Mouse (Mus musculus) hematopoietic stem cell, adult 5-6 weeks (primary cell): ENCODE results near the gene Dst. TPM values are rescaled to one million over a fixed set of nuclear protein-coding genes. Genes with fewer than 3 reads are reported as not detected.

Experiments
- ATAC-seq, 2 experiments: fragments of 125-278 bp in 1 of 2; replicated peaks in 1 of 2; 2 replicates each; pipeline ENCODE4 v1.8.0; 2016 to 2017; ENCODE audit warnings: inconsistent platforms in 2 of 2, mild to moderate bottlenecking in 2 of 2, moderate number of reproducible peaks in 2 of 2, low read depth in 1 of 2, moderate TSS enrichment in 1 of 2; ENCODE audit not compliant: low FRiP score in 2 of 2, poor library complexity in 2 of 2, severe bottlenecking in 2 of 2, insufficient read depth in 1 of 2, low TSS enrichment in 1 of 2
- total RNA-seq: library from RNA; stranded (forward); fragments of 172-1452, 232-1000 nt; gene quantifications from 2 replicates; pipeline ENCODE4 v1.2.3, GENCODE M21; 2017

The Dst gene
- total RNA-seq, 1 experiment from 2014 or later, result 48.7 TPM

DNA sequence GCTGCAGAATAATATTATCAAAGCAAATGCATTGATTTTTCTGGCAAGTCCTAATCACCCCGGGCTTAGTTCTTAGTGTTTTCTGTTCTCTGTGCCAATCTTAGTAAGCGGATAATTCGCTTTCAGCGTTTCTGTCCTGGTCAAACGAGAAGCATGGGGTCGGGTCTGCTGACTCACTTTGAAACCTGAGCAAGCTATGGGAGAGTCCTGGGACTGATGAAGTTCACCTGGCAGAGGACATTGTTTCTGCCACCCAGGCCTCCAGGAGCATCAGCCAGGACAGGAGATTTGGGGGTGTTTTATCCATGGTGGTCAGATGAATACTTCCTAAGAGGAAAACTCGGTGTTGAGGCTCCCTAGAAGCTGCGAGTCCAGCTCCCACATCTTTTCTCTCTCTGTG is 3.6 kb downstream of the Dst start:
- no peak for ATAC-seq

DNA sequence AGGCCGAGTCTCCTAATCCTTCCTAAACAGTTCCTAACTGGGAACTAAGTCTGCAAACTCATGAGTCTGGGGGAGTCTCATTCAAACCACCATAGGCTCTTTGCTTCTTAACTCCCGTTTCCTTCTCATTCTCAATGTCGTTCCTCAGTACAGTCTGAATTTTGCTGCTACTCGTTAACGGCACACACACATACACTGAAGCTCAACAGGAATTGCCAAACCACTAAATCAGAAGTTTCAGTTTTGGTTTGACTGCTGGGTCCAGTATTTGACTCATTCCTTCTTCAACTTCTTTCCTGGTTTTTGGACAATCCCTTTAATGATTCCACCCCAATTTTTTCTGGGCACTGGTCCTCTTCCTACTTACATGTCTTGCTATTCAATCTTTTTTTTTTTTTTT is 8.5 kb downstream of the Dst start:
- ATAC-seq, result peak; percentile 64 to 77; a peak in 3 of 4 replicates

DNA sequence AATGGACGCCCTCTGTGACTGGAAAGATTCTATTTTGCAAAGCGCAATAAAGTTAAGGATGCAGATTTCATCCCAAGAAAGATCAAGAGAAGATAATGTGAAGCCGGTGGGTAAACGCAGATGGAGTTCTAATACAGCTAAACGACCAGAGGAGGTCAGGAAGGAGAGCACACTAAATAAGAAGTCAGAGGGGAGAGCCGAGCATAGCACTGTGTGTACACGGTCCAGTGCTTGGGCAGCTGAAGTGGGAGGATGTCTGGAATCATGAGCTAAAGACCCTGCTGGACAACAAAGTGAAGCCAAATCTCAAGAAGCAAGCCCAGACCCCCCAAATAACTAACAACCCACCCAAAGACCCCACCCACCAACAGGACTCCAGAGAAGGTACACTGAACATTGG is 14.9 kb downstream of the Dst start:
- ATAC-seq, result no peak

DNA sequence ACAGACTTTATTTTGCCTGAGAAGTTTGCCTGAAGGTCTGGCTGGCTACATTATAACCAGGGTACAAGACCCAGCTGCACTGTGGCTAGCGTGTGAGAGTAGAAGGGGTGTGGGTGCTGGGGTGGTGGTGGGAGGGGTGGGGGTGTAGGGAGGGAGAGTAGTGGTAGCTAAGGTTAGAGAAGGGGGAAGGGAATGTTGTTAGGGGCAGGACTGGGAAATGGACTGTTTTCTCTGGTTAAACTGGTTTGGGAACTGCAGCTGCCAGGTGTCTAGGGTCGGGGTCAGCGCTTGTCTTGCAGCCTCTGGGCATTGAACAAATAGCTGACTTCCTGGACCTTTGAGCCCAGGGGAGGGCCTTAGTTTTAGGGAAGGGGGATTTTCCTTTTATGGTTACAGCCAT is 17.3 kb downstream of the Dst start:
- ATAC-seq, result no peak

DNA sequence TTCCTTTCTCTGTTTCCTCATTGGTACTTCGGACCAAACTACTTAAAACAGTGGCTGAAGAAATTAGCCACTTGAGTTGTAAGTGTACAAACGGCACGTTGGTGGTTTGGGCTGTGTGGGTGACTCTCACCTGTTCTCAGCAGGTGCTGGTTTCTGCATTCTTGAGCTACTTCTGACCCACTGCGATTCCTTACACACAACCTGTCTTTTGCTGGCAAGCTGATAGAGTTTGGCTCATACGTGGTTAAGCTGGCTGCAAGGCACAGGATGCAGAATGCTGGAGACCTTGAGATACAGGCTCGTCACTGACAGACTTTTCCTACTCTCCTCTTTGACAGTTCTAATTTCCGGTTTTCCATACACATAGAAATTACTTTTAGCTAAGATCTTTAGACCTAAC is 19.4 kb downstream of the Dst start:
- no peak for ATAC-seq

DNA sequence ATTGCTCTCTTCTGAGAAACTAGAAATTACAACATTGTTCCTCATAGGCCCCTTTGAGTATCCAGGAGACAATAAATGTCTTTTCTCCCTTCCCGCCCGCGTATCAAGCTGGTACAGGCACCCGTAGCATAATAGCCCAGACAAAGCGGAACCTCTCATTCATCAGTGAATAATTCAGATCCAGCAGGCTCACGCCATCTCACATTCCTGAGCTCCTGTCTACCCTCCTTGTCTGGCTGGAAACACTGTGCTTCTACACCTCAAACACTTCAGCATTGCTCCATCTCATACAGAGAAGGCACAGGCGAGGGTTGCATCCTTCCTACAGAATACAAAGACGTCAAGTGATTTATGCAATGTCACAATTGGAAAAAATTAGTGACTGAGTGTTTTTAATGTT is 23.8 kb downstream of the Dst start:
- ATAC-seq, result no peak

DNA sequence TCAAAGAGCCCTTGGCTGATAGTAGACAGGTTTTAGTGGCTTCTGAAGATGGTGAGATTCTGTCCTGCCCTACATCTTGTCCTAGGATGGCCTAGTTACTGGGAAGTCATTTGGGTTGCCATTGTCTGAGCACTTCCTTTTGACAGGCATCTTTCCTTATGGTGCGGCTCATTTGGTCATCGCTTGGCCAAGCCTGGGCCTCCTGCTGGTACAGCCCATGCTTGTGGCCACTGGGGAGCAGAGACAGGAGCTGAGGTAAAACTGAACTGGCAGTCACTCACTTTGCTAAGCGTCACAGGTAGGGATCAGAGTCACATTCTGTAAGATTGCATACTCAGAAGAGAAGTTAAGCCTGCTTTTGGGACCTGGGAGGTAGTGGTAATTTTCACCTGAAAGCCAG is 24.2 kb downstream of the Dst start:
- ATAC-seq, result no peak

DNA sequence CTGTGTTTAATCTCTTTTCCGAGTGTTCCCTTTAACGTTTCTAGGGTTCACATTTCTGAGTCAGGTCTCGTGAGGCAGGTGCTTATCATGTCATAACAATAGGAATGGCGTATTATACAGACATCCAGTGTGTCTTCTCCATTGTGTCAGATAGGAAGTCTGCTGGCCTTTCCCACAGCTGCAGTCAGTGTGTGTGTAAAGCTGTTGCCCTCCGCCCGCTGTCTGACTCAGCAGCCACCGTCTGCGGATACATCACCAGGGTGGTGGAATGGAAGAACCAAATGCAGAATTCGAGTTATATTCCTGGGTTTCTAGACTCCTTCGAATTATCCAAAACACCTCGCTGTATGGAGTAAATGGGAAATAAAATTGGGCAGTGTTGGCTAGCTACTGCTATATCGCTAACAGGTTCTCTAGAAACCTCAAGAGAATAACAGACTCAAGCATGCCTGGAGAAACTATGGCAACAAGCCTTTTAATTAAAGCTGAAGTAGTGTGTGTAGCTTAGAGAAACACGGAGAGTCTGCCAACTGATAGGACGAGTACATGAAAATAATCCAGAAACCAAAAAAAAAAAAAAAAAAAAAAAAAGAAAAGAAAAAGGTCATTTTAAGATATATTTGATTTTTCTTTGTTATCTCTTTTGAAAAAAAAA is 24.9 kb downstream of the Dst start:
- no peak for ATAC-seq

DNA sequence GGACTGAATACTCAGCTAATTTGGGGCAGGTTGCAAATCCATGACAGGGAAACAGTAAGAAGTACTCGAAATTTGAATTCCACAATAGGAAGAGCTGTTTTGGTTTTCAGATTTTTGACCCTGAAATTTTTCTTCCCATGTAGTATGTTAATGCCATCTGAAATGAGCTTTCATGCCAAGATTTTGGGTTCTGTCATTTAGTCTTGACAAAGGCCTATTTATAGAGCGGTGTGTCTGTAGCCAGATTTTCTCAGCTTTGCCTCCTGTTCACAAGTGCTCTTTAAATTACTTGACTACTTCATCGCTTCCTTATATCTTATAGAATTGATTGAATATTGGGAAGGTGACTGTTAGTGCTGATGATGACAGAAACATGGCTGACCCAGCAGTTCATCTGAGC is 27.9 kb downstream of the Dst start:
- ATAC-seq, result no peak

DNA sequence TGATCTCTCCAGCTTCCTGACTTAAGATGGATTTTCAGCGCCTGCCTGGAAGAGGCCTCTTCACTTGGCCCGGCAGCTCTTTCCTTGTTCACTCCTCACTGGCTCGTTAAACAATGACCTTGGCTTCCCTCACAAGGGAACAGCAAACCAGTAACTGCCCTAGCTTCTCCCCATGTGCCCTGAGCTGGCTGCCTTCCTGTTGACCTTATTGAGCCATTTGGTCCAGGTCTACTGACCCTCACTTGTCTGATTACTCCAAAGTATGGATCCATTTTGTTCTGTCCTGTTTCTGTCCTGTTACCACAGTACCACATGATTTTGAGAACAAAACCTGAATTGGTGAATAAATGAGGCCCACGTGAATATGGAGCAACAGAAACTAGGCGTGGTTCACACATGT is 31.8 kb downstream of the Dst start:
- ATAC-seq, result no peak

DNA sequence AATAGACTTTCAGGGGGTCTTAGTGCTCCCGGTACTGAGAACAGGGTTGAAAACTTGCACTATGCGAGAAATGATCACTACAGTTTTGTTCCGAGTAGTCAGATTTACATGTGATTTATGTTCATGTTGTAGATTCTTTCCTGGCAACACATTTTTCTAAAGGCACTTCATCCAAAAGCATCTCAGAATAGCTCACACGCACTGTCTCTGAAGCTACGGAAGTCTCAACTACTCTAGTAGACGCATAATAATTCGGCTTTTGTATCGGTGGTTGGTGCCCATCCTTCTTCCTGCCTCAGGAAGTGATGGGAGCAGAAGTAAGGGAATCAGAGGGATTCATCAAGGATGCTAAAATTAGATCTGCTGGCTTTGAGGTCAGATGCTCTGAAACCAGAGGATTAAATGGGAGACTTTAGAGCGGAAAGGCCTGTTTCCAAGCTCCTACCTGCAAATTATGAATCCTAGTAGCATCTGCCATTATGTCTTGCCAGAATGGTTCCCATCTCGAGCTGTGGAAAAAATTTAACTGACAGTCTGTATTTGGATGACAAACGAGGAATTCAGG is 32.4 kb downstream of the Dst start:
- ATAC-seq, result no peak

DNA sequence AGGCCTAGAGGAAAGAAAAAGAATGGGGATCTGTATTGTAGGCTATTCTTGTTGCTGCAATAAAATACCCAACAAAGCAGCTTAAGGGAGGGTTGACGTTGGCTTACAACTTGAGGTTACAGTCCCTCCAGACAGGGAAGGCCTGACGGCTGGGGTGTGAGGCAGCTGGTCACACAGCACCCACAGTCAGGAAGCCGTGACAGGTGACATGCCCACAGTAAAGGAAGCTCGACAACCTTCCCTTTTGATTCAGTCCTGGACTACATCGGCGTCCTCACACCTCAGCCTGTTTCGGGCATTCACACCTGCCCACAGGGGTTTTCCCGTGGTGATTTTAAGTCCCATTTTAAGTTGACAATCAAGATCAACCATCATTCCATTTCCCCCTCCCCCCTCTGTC is 34.6 kb downstream of the Dst start:
- 0 out of 4 replicates have a peak, but pooled peaks of 1 of the 2 experiments have one; percentile 17 for ATAC-seq

DNA sequence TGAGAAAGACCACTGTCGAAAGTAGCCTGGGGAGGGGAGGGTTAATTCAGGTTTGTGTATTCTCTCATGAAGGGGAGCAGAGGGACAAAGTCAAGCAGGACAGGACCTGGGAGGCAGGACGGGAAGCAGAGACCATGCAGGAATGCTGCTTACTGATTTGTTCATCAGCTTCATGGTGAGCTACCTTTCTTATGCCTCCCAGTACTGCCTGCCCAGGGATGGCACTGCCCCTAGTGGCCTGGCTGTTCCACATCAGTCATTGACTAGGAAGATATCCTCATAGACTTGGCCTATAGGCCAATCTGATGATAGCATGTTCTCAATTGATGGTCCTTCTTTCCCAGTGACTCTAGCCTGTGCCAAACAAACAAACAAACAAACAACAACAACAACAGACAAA is 35.9 kb downstream of the Dst start:
- ATAC-seq, result no peak

DNA sequence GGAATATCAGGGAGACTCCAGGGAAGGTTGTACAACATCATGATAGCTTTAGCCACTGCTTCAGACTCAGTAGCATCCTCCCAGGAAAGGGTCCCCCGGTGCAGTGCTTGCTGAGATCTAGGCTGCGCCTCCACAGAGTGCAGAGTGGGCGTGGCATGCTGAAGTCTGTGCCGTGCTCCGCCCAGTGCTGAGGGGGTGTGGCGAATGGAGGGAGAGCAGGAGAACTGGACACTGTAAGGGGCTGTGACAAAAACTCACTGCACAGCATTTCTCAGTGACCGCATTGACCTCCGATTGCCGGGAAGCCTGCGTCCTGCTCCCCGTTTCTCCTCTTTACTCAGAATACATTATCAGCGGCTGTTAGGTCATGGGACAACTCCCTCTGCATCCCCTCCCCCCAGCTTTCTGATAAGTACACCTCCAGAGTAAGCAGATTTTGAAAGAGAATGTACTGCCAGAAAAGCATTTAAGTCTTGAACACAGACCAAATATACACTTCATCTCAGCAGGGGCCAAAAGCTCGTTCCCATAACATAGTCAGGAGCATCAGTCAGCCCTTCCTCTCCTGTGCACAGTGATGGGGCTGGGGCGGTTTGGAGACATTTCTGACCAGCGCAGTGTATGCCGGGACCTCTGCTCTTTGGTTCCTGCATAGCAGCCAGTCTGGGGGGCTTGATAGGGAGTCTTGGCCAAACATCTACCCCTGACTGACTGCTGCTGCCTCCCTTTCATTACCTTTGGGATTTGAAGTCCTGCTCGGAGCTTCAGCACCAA is 37.1 kb downstream of the Dst start:
- no peak; a peak in 1 of 4 replicates for ATAC-seq

DNA sequence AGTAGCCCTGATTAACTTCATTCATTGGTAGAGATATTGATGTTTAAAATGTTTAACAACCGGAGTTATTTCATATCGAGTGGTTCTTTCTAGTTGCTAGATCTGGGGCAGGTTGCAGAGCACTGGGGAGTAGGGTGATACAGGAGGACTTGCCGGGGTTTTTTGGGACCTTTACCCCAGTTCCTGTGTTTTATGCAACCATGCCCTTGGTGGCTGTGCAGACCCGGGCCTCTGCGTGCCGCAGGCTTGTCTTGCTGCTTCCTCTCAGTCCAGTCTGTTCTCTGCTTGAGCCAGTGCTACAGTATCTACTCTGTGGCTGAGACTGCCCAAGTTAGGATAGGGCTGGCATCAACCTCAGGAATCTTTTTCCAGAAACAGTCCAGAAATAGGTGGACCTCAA is 37.7 kb downstream of the Dst start:
- no peak for ATAC-seq

DNA sequence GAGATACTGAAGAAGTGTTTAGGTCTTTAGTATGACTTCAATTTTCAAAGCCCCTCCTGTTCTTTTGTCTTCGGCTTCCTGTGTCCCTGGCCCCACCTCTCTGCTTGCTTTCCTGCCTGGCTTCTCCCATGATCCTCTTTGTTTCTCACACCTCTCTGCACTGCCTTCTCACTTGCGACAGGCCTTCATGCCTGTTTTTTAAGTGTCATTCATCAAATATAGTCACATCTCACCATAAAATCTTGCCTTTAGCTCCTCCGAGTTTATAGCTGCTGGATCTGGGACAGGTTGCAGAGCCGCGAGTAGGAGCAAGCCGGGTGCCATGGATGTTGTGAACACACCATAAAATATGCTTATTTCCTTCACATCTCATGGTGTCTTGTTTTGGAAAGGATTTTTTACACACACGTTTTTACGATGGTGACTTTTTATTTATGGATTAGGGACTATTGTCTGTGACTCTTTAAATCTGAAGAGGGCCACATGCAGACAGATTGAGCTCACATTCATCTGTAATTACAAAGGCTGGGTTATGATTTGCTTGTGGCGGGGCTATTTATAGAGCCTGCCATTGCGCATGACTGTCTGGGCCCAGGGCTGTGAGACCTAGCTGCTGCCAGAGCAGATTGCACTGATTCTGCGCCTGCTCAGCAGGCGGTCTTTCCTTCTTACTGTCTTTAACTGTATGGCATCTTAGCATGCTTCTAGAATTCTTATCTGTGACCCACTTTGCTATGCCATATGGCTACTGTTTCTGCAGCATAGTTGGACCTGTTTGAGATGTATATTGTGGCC is 38.8 kb downstream of the Dst start:
- no peak for ATAC-seq

DNA sequence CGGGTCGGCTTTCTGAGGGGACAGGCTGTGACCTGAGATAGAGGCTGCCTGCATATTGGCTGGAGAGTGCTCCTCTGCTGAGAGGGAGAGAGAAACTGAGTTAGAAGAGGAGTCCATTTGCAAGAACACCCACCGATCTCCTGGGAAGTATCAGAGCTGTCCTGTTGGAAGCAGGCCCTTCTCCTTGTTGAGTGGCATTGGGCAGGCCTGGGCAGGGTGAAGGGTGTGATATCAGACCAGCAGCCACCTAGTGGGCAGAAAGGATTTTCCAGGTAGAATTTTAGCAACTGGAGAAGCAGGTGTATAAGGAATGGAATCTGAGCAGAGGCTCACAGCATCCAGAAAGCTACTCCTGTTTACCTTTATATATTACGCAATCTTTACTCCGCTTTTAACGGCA is 39.8 kb downstream of the Dst start:
- ATAC-seq, result no peak

DNA sequence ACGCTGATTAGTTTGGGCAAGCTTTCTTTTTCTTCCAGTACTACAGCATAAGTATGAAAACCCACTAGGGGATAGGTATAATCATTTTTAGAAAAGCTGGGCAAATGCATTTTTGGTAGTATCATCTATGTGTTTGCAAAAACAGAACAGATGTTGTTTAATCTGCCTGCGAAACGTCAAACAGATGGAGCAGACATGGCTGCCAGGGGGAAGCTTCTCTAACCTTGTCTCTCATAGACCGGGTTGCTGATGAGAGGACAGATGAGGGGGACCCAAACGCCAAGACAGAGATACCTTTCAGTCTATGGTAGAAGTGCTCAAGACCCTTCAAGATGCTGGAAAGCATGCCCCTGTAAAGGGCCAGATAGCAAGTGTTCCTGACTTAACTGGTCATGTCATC is 40.5 kb downstream of the Dst start:
- no peak for ATAC-seq
